Mouse (Mus musculus): Measurements from ENCODE around the gene Gm6583.

DNA sequence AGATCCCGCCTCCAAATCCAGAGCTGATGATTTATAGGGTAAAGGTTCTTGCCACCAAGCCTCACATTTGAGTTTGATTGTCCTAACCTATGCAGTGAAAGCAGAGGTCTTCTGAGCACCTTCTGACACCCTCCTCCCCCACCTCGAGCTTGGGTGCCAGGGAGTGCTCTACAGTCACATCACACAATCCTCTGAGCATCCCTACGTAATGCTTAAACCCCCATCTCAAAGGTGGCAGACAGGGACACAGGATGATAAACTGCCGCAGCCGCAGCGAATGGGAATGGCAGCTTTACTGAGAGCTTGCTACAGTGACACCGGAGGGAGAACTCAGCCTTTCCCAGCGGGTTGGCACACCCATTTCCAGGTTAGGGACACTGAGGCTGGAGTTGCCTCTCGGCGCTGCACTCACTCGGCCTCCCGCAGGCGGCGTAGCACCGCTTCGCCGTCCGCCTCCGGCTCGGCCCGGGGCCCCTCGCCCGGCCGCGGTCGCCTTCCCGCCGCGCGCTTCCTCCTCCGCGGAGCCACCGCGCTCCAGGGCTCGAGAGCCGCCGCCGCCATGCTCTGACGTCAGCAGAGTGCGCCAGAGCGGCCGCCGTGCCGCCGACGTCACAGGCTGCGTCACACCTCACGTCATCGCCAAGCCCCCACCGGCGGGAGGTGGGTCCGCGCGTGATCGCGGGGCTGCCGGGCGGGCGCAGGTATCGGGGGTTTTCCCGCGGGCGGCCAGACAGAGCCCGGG lies 13.2 kb downstream of the Gm6583 start, which contains the start of the genes Srrd and Hps4:
- no peak for TF ChIP-seq CTCF (IDR thresholded peaks at IDR 0.05; ENCODE audit: extremely low read depth, insufficient read depth, insufficient read length, insufficient replicate concordance)
- no peak for TF ChIP-seq POLR2A (IDR thresholded peaks at IDR 0.05; ENCODE audit: low read depth, low read length)
